Mouse (Mus musculus): ENCODE measurements around the gene Notch3.
"Not testable (repeated sequence)": the region's sequence is repeated elsewhere in the genome, so short reads cannot be mapped to it uniquely, and the experiment has no call there.

Gene Notch3

GRCm38 (mm10) chr17:32119196-32119595, 47.5 kb downstream of the Notch3 start:
- in situ Hi-C loops (cut with MboI; ENCODE audit: low sequenced_read_pairs): no loop called here

GRCm38 (mm10) chr17:32118484-32118883, 48.2 kb downstream of the Notch3 start:
- in situ Hi-C loops (cut with MboI; ENCODE audit: low sequenced_read_pairs): no loop called here

- in situ Hi-C loops (cut with MboI; ENCODE audit: low sequenced_read_pairs): not testable (repeated sequence)
These were observed 48.7 kb downstream of the Notch3 start for GRCm38 (mm10) chr17:32117872-32118421.

DNA sequence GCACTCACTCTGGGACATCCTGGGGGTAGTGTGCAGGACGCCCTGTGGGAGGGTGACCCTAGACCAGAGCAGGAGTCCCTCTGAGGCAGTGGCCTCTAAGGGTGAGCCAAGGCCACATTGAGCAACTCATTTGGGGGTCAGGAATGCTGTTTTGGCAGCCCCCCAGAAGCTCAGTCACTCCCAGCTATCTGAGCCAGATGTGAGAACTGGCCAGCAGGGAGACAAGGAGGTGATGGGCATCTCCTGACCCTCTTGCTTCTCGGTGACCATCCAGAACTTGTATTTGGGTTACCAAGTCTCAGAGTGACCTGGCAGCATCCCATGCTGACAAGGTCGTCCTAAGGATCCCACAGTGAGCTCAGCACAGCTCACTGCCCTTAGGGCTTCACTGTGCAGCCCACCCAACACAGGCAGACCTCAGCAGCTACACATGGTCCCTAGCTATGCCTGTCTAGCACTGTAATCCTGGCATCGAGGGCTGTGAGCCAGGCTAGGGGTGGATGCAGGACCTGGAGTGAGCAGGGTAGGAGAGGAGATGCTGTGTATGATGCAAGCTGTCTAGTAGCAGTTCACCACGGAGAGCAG, 49.3 kb downstream of the Notch3 start:
- in situ Hi-C loops (cut with MboI; ENCODE audit: low sequenced_read_pairs): no loop called here

DNA sequence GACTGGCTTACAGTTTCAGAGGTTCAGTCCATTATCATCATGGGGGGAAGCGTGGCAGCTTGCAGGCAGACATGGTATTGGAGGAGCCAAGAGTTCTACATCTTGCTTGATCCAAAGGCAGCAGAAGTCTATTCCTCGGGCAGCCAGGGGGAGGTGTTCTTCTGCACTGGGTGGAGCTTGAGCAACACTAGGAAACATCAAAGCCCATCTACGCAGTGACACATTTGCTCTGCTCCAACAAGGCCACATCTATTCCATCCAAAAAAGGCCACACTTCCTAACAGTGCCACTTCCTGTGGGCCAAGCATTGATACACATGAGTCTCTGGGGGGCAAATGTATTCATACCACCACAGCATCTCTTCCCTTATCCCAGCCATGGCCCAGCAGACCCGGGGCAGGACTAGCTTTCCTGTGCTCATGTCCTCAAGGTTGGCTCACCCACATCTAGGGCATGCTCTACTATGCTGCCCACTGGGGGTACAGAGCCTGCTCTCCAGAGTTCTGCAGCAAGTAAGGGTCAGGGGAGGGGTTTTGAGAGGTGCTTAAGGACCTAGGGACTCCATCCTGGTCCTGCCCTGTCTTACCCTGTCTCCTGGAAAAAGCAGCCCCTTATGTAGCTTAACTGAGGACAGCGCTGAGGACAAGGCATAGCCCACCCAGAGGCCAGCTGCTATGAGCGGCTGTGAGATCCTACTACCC, 49.9 kb downstream of the Notch3 start:
- in situ Hi-C loops (cut with MboI; ENCODE audit: low sequenced_read_pairs): no loop called here

- in situ Hi-C loops (cut with MboI; ENCODE audit: low sequenced_read_pairs): not testable (repeated sequence)
These were observed 52.2 kb downstream of the Notch3 start for GRCm38 (mm10) chr17:32114486-32114885.

DNA sequence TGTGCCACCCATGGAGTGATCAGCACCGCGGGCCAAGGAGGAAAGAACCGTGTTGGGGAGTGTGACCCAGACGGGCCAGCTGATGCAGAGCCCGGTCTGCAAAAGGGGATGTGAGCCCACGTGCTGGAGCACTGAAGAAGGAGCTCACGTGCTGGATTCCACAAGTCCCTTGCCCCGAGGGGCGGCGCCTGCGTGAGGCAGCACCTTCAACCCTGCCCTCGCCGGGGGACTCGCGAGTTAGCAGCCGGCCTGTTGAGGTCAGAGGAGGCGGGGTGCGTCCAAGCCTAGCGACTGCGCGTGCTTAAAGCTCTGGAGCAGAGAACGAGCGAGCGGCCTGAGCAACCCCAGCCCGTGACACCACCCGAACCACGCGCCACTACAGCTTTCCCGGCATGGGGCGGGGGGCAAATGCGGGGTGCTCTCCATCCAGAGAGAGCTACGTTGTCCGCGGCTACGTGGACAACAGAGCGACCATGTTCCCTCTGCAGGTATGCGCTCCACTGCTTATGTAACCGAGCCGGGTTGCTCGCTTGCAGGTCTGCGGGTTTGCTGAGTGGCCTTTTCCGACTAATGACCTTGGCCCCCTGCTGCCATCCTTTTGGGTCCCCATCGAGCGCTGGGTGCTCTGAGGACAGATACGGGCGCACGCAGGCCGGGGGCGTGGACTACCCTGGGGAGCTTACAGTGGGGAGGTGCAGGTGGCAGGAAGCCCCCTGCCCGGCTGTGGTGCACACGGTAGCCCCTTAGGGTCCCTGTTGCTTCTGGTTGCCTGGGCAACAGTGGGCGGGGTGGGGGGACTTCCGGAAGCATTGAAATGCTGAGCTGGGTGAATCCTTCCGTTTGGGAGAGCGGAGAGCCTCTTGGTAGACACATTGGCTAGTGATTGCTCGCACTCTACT, 52.9 kb downstream of the Notch3 start:
- in situ Hi-C loops (cut with MboI; ENCODE audit: low sequenced_read_pairs): no loop called here

GRCm38 (mm10) chr17:32113255-32113522, 53.5 kb downstream of the Notch3 start:
- in situ Hi-C loops (cut with MboI; ENCODE audit: low sequenced_read_pairs): no loop called here

DNA sequence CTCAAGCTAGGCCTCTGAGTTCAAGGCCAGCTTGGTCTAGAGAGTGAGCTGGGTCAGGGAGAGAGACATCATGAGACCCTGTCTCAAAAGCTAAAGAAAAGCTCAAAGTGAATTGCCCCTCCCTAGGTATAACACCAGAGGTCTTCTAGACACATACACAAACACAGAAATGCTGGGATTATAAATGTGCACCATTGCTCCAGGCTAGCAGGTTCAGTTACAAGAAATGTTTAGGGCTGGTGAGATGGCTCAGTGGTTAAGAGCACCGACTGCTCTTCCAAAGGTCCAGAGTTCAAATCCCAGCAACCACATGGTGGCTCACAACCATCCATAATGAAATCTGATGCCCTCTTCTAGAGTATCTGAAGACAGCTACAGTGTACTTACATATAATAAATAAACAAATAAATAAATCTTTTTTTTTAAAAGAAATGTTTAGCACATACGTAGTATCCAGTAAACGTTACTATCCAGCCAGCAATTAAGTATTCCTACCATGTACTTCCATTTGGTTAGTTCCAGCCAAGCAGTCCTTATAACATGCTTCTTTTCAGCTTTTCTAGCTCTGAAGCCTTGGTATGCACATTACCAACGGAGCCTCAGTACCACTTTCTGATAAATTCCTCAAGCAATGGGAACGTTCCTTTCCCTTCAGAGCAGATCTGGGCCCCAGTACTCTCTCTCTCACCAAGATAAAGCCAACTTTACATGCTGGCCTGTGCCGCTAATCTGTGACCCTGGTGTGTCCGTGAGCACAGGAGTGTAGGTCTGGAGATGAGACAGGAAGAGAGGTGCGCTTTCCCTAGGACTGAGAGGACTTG, 54.0 kb downstream of the Notch3 start:
- in situ Hi-C loops (cut with MboI; ENCODE audit: low sequenced_read_pairs): no loop called here

GRCm38 (mm10) chr17:32110980-32111780, 55.5 kb downstream of the Notch3 start:
- in situ Hi-C loops (cut with MboI; ENCODE audit: low sequenced_read_pairs): no loop called here

DNA sequence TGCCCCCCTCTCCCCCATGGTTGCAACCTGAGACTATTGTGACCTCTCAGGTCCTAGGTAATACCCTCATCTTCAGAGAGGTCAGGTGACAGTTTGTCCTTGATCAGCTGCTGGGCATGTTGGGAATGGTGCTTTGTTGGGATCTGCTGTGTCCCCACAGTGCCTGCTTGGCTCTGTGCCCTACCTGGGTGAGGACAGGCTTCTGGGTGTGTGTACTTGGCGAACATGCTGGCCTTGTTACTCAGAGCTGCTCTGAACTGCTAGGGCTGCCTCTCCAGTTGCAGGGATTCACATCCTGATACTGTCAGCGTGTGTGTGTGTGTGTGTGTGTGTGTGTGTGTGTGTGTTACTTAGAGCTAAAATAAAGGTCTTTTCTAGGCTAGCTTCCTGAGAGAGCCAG, 56.2 kb downstream of the Notch3 start:
- in situ Hi-C loops (cut with MboI; ENCODE audit: low sequenced_read_pairs): no loop called here

DNA sequence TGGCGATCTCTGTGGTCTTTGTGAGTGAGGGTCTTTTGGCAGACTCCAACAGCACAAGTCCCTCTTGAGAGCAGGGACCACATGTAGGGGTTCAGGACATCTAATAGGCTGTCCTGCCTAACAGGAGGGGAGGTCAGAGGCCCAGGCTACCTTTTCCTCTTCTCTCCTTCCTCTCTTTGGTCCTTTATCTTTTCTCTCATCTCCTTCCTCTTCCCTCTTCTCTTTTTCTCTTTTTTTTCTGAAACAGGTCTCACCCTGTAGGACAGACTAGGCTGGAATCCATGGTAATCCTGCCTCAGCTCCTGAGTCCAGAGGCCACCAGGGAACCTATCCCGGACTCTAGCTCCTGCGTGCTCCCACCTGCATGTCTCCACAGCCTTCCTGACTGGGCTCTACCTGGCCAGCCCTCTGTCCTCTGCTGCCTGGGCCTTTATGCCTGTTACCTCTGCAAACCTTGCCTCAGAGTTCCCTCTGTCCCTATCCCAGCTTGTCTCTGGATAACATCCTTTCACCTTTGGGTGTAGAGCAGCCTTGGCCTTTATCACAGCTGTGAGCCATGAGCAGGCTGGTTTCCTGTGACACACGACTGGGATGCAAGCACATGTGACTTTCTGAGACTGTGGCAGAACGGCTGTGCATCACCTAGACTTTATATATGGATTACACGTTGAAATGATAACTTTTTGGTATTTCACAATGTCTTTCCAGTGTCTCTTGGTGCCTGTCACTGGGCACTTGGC, 57.3 kb downstream of the Notch3 start:
- in situ Hi-C loops (cut with MboI; ENCODE audit: low sequenced_read_pairs): no loop called here

- in situ Hi-C loops (cut with MboI; ENCODE audit: low sequenced_read_pairs): not testable (repeated sequence)
These were observed 58.2 kb downstream of the Notch3 start for GRCm38 (mm10) chr17:32108320-32109011.

- in situ Hi-C loops (cut with MboI; ENCODE audit: low sequenced_read_pairs): no loop called here
These were observed 58.8 kb downstream of the Notch3 start for GRCm38 (mm10) chr17:32107877-32108276.

GRCm38 (mm10) chr17:32106358-32106757, 60.3 kb downstream of the Notch3 start:
- in situ Hi-C loops (cut with MboI; ENCODE audit: low sequenced_read_pairs): no loop called here

DNA sequence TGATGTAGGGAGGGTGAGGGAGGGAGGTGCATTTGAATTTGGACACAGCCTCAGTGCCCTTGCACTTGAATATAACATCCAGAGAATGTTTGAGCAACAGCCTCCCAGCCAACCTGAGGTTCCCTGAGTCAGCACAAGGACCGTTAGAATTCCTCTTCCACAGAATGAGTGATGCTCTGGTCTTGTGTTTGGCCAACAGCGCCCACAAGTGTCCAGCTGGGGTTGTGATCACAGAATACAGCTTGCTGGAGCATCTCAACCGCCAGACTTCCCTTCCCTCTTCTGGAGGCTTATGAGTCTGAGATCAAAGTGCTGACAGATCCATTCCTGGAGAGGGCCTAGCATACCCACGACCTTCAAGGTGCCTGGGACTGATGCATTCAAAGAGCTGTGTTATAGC, 63.6 kb downstream of the Notch3 start:
- in situ Hi-C loops (cut with MboI; ENCODE audit: low sequenced_read_pairs): no loop called here

DNA sequence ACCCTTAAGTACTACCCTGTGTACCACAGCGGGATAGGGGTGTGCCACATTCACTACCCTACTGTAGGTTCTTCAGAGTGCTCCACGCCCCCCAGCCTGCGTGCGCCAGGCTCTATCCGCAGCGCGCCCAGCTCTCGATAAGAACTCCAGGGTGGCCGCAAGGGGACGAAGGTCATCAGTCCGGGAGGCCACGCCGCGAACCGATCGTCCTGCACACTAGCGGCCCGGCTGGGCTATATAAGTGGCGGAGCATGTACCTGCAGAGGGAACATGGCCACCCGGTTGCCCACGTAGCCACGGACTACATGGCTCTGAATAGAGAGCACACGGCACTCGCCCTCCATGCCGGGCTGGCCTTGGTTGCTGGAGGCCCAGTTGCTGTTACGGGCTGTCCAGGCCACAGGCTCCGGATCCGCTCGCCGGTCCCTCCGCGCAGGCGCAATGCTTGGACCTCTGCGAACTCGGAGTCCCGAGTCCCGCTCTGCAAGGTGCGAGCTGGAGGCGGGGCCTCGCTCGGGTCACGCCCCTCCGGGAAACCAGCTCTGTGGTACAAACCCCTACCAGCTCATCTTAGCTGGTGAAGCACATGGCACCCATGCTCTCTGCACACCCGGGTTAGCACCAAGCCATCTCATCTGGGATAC, 66.6 kb downstream of the Notch3 start:
- in situ Hi-C loops (cut with MboI; ENCODE audit: low sequenced_read_pairs): no loop called here

GRCm38 (mm10) chr17:32099574-32099942, 67.1 kb downstream of the Notch3 start:
- in situ Hi-C loops (cut with MboI; ENCODE audit: low sequenced_read_pairs): no loop called here
